Mouse (Mus musculus) right cerebral cortex, postnatal 14 days (tissue): Measurements from ENCODE around the gene Cyth3.
A peak's percentile ranks its signal among the peaks of the same experiment; 100 is the strongest.

ENCODE experiments used
- DNase-seq: peaks from one replicate; pipeline ENCODE4 v3.0.0; 2022

Cyth3 gene

DNA sequence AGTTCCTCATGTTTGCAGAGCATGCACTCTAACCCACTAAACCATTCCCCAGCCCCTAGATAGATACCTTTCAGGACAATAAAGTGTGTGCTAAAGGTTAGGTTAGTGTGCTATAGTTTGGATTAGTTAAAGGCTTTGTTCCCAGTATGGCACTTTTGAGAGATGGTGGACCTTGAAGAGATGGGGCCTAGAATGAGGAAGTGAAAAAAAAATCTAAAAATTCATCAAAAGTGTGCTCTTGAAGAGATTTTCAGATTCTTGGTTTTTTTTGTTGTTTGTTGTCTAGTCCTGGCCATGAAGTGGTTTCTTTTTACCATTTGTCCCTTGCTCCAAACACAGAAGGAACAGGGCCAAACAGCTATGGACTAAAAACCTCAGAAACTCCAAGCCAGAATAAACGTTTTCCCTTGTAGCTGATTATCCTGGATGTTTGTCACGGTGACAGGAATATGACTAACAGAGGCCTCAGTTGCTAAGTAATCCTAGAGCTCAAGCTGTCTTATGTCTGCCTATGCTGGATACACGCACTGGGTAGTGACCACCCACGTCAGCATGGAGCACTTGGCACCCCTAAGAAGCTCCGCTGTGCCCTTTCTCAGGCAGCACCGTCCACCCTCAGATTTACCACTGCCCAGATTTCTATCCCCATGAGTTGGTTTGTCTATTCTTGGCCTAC, 48.6 kb downstream of the Cyth3 start:
- no peak for DNase-seq

DNA sequence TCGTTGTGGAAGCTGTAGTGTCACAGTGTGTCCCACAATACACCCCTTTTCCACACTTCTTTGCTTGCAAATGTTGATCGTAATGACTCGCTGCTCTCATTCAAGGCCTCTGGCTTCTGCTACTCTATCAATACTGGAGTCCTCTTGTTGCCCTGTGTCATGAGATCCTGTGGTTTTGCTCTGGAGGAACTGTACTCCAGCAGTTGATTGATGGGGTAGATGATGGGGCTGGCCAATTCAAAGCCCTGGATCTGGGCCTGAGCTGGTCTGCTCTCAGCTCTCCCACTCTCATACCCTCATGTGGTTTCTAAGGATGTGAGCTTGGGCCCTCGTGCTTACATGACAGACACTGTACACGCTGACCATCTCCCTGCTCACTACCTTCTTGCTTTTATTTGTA, 52.3 kb downstream of the Cyth3 start:
- DNase-seq, result no peak

DNA sequence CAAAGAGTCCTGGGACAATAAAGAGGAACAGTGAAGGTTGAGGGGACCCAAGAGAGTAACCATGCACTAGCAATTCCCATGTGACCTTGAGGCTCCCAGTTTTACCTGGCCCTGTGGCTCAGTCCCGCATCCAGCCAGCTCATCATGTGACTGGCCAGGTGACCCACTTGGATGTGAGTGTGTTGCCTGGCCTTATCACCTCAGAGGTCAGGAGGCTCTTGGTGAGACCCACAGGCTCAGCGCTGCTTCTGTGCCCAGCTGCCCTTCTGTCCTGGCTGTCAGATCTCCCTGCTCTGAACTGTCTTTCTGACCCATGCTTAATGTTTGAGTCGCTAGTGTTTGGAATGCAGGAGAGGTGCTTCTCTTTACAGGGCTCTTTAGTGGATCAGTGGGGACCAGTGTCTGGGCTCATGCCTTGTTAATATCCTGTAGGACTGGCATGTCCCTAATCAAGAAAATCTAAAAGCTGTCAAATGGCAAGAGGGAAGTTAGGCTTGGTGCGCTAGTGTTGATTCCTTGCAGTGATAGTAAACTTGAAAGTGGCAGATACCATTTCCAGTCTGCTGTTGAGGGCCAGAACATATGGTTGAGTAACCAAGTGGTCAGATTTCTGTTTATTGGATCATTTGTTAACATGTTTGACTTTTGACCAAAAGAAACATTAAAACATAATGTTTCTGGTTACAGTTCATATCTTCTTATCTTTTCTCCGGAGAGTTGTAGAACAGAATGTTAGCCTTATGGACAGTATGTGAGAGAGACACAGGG, 54.2 kb downstream of the Cyth3 start:
- no peak for DNase-seq

DNA sequence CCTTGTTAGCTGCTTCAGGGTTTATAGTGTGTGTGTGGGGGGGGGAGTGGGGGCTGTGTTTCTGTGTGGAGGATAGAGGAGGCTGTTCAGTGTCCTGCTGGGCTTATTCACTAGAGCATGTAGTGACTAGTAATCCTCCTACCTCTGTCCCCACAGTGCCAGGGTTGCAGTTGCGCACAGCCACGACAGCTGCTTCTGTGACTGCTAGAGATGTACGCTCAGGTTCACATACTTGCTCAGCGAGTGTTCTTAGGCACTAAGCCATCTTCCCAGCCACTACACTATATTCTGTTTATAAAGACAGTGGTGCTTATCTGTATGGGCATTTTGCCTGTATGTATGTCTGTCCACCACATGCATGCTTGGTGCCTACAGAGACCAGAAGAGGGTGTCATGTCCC, 55.1 kb downstream of the Cyth3 start:
- no peak for DNase-seq

DNA sequence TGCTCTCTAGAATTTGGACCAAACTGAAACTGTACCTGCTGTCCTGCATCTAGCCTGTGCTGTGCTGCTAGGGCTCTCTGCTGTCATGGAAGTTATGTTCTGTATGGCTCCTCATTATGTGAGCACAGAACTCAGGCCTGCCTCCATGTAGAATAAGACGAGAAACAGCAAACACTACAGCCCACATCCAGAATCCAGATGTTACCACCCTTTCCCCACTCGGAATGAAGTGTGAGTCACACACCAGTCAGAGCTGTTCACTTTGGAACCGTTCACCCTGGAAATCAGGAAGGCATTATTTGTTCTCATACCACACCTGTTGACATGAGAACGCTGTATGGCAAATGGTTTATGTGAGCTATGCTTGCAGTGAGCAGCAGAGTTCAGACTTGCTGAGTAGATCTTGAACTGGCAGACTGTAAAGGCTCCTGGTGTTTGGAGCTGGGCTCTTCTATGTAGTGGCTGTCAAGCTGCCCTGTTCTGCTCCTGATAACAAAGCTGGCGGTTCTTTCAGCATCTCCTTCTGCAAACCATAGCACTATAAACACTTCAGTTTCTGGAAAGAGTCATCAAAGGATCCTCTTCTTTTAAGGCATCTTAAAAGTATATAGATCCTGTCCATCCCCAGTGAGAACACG, 56.5 kb downstream of the Cyth3 start:
- no peak for DNase-seq

DNA sequence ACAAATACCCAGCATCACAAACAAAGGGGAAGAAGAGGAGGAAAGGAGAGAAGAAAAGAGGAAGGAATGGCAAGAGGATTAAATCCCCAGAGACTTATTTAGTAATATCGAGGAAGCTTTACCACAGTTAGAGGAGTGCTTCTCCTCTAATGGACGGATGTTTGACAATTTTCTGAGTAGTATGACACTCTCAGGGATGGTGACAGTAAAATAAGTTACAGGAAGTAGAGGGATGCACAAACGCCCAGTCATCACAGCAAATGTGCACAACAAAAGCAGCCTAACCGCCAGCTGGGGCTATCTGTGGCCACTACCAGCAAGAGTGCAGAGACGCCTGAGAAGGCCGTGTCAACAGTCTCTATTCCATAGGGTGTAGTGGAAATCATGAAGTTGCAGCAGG, 57.4 kb downstream of the Cyth3 start:
- DNase-seq, result no peak

DNA sequence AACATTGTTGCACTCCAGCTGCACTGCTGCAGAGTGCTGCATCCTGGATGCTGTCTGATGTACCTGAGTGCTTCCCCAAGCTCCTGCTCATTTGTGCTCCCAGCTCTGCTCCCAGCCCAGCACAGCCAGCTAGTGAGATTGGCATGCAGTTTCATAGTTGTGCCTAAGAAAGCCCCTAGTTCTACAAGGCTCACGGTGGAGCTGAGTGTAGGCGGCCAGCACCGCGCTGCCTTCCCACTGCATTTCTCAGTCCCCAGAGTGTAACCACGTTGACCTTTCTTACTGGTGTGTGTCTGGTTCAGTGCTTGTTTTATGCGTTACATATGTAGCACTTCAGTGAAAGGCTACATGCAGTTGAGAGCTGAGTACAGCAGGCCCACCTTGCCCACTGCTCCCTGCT, 61.4 kb downstream of the Cyth3 start:
- DNase-seq, result no peak

DNA sequence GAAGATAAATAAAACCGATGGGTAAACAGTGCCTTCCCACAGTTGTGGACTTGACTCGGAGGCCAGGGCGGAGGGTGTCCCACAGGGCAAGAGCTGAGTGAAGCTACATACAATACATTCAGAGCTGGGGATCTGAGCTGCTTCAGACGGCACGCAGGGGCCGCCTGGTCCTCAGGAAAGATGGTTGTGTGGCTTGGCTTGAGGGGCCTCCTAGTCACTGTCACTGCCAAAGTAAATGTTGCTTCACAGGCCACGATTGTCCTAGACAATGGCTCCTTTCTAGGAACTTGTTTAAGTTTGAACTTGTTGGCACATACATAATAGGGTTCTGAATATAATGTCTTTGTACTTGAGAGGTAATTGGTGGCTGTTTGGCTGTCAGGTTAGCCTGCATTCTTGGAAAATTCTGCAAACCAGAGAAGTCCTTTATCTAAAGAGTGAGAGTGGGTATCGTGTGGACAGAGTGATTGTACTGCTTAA, 62.7 kb downstream of the Cyth3 start:
- DNase-seq, result no peak

DNA sequence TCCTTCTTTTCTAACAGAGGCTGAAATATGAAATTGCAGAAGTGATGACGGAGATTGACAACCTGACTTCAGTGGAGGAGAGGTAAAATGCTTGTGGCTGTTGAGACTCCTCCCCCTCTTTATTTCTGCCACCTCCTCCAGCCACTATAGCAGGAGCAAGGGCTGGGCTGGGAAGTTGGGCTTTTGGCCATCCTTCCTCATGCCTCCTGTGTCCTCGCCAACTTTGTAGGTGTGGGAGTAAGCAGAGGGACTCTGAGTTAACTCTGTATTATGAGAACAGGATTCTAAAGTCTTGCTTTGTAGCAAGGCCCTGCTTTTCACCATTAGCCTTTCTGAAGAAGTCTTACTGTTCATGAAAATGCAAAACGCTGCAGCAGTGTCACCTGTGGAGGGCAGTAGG, 64.2 kb downstream of the Cyth3 start:
- DNase-seq, result no peak

DNA sequence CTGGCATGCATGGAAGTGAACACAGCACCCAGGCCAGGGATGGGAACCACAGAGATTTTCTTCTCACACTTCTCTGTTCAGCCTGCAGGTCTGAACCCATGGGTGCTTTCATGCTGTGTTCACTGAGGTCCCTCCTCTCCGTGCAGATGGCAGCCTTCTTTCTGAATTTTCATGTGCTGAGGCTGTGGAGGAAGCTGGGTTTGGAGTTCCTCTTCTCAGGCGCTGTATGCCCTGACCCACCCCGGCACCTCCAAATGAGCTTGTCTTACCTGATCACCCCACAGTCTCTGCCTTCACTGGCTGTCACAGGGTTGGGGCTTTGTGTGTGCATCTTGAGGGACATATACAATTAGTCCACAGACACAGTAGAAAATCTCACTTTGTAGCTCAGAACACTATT, 65.3 kb downstream of the Cyth3 start:
- no peak for DNase-seq

DNA sequence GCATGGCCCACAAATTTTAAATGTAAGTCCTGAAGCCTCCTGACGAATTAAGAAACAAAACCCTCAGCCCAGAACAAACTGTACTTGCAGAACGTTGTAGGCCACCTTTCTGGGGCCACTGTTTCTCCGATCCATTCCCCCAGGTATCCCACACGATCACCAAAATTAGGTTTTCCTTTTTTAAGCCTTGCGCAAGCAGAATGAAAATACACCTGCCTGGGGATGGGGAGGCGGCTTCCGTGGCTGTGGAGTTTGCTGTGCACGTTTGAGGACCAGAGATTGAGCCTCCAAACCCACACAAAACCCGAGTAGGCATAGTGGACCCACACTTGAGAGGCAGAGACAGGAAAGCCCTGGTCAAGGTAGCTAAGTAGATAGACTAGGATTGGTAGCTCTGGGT, 68.1 kb downstream of the Cyth3 start:
- no peak for DNase-seq

DNA sequence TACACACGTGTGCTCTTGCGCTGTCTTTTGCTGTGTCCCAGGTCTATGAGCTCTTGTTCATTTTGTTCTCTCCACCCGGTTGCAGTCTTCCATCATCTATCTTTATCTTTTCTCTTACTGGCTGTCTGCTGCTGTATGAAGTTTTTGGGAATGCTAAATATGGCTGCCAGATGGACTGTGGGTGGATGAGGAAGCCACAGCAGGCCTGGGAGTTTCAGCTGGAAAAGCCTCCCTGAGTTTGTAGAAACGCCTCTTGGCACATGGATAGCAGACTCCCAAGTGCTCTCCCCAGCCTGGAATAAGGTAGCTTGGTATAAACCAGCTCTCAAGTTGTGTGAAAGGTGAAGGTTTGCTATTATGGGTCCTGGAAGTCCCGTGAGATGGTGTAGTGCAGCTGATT, 68.7 kb downstream of the Cyth3 start:
- DNase-seq, result peak; percentile 59

DNA sequence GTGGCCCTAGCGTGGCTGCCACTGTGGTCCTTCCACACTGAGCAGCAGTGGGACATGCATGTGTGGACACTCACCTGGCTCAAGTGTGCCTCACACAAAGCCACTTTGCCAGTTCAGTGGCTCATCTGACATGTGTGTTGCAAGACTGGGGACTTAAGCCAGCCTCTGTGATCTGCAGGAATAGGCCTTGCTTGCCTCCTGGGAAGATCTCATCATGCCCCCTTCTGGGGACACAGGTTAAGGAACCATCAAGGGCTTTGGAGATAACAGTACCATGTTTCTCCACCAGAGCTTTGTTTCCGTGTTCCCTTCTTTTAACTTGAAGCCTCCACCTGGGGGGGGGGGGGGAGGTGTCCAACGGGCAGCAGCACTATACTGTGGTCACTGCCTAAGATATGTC, 74.1 kb downstream of the Cyth3 start:
- DNase-seq, result no peak

DNA sequence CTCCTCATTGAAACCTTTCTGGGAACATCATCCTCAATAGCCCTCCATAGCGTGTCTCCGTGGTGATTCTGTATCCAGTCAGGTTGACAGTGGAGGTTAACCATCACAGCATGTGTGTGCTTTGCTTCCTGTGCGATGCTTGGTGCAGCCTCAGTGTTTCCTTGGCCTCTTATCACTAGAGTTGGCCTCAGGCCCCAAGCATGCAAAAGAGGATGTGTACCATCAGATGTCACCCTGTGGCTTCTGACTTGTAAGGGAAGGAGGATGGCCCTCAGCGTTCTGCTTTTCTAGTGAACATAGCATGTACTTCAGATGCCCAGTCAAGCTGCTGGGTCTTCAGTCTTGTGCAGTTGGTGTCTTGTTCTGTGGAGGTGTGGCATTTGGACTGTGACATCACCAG, 76.2 kb downstream of the Cyth3 start:
- DNase-seq, result no peak

DNA sequence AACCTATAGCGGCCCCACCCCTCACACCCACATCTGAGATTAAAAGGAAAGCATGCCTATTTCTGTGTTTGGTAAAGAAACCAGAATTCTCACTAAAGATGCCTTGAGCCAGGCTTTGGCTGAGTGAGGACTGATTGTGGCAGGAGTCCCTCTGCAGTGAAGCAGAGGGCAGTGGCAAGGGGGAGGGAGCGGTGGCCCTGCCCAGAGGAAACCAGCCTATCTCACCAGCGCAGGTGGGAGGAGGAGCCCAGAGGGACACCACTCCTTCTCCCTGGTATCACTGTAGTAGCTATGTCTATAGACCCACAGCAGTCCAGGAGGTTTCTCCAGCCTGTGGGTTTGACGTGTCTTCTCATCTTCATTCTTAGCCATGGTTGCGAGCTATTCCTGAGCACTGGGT, 78.0 kb downstream of the Cyth3 start:
- DNase-seq, result no peak

DNA sequence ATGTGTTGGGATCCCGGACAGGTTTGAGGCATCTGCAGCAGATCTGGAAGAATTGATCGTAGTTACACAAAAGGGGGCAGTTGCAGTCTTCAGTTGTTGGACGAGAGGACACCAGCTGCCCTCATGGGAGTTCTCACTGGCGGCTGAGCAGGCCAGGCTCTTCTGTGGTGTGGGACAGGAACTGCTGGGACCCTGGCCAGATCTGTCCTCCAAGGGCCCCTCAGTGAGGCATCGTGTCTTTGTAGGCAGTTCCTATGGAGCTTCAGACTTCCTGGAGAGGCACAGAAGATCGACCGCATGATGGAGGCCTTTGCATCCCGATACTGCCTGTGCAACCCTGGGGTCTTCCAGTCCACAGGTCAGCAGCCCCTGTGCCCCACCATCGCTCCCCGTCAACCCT, 78.8 kb downstream of the Cyth3 start:
- no peak for DNase-seq

DNA sequence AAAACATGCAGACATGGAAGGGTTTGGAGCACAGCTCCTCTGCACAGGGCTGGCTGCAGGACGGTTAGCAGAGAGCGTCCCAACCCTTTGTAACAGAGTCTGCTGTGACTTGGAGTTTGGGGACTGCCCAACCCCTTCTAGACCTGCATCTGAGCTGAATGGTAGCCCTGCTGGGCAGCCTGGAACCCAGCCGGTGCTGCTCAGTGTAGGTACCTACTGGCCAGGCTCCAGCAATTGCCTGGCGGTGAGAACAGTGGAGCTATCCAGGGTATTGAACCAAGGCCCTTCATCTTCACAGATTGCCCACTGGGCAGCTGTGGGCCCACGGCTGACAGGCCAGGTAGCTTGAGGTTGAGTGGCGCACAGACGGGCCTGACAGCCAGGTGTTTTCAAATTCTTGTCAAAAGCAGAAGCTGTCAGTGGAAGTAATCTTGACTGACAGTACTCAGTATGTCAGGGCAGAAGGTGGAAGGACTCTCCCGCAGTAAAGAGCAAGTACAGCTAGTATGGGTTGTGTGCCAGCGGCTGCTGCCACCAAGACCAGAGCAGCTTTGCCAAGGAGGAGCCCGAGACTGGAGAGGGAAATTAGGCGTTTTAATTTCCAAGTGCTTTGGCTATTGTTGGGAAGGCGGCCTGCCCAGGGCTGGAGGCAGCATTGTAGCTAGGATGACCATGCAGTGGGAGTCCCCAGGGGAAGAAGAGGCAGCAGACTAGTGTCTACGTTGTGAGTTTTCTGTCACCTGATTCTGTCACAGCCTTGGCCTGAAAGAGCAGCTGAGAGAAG, 82.8 kb downstream of the Cyth3 start:
- no peak for DNase-seq

DNA sequence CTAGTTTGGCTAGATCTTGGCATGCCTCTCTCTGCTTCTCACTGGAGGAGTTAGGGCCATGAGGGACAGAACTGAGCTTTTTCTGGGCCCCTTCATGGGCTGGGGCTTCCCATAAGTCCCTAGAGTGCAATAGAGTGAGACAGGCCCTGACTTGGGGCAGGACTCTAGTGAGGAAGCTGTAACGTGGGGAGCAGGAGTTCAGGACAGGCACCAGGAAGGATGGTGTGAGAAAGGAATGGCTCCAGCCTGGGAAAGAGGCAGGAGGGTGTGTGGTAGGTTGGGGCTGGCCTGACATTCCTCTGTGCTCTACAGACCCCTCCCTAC, 83.4 kb downstream of the Cyth3 start:
- DNase-seq, result no peak

DNA sequence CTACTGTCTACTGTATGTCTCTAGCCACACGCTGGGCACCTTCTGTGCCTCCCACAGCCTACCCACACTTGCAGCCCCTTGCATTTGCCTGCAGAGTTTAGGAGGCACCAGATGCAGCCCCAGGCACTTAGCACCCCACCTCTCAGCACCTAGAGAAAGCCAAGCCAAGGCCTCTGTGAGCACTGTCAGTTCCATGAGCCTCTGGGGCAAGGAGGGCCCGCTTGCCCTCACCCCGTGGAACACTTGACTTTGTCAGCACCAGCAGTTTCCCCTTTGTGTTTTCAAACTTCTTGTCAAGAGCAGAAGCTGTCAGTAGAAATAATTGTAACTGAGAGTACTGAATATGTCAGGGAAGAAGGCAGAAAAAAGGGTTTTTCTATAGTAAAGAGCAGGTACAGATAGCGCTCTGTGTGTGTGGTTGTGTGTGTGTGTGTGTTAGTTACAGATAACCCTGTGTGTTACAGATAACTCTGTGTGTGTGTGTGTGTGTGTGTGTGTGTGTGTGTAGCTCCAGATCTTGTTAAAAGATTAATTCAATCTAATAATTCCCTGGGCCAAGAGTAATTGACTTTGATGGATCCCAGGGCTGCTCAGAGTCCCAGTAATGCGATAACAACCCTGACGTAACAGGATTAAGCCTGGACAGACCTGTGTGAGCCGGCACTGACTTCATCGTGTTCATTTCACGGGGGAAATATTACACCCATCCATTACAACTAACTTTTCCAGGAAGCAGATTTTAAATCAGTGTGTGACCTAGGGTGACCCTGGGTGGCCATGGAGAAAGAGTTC, 84.0 kb downstream of the Cyth3 start:
- no peak for DNase-seq

DNA sequence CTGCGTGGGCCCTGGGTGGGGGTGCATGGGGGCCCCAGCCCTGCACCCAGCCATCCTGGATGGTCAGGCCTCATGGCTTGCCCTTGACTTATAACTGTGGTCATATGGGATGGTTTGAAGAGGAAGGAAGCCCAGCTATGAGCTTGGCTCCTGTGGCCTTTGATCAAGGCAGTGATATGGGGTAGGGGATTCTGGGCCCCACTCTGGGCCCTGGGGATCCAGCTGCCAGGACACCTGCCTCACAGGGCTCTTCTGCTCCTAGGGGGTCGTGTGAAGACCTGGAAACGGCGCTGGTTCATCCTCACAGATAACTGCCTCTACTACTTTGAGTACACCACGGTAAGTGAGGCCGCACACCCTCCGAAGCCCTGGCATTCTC, 84.6 kb downstream of the Cyth3 start:
- DNase-seq, result no peak

DNA sequence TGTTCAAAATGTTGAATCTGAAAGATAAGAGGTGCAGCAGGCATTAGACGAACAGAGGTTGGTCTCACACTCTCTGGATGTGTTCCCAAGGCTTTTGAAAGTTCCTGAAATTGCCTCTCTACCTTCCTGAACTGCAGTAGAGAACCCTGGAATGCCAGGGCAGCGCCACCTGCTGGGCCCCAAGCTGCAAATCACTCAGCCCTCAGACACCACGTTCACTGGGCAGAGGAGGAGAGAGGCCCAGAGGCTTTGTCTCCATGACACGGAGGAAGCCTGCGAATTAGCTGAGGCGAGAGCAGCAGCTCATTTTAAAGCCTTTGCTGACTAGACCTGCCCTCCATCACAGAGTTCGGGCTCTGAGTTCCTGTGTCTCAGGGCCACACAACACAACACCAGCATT, 89.1 kb downstream of the Cyth3 start:
- peak; percentile 76 for DNase-seq

DNA sequence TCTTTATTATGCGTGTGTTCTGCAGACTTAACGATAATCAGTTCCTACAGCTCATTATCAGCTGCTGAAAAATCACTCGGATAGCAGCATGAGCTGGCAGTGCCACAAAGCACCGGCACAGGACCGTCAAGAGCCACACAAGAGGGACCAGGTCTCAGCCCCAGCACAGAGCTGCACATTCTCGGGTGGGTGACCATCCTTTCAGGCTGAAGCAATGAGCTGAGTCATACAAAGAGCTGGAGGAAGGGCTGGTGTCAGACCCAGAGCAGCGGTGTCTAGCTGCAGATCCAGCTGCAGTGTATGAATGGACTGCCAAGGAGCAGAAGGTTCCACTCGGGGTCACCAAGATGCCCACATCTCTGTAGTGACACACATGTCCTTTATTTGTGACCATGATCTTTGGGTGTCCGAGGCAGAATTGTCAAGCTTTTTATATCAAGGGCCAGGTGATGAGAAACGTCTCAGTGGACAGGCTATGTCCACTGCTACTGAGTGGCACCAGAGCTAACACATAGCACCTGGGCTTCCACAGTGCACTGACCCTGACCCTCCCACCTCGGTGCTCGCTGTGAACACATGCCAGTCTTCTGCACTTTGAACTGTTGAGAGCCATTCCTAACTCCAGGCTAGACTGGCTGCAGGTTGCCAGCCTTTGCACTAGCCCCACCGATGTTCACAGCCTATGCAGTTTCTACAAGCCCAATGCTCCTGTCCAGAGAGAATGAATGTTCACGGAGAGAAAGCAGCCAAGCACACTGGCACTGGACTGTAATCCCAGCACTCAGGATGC, 90.0 kb downstream of the Cyth3 start:
- no peak for DNase-seq
